Mouse (Mus musculus) neural tube, embryonic 12.5 days (tissue): Measurements from ENCODE around the gene Cfap299. TPM values are rescaled to one million over a fixed set of nuclear protein-coding genes. Genes with fewer than 3 reads are reported as not detected.

Experiments
- ATAC-seq: fragments of 200-750 bp; cut with Nextera tagmentation; 2 replicates; pipeline ENCODE4 v1.8.0; 2017; ENCODE audit warnings: low read depth, mild to moderate bottlenecking, moderate TSS enrichment, moderate library complexity; ENCODE audit not compliant: low FRiP score
- H3K27ac ChIP-seq: fragments of 300-500 bp; sonication (generic); 2 replicates; pipeline ENCODE4 v1.5.1; 2016
- H3K27me3 ChIP-seq: fragments of 300-500 bp; sonication (generic); replicated peaks from 2 replicates; pipeline ENCODE4 v1.6.1; 2016; ENCODE audit warnings: mild to moderate bottlenecking
- H3K36me3 ChIP-seq: fragments of 300-500 bp; sonication (generic); 2 replicates; pipeline ENCODE4 v1.6.1; 2016; ENCODE audit warnings: mild to moderate bottlenecking
- H3K4me1 ChIP-seq: fragments of 300-500 bp; sonication (generic); 2 replicates; pipeline ENCODE4 v1.6.1; 2016
- H3K4me2 ChIP-seq: fragments of 300-500 bp; sonication (generic); replicated peaks from 2 replicates; pipeline ENCODE4 v1.6.1; 2016; ENCODE audit warnings: mild to moderate bottlenecking
- H3K4me3 ChIP-seq: fragments of 300-500 bp; sonication (generic); 2 replicates; pipeline ENCODE4 v1.5.1; 2016
- H3K9ac ChIP-seq: fragments of 300-500 bp; sonication (generic); 2 replicates; pipeline ENCODE4 v1.6.1; 2016; ENCODE audit warnings: mild to moderate bottlenecking
- H3K9me3 ChIP-seq: fragments of 300-500 bp; sonication (generic); 2 replicates; pipeline ENCODE4 v1.6.1; 2016; ENCODE audit warnings: mild to moderate bottlenecking
- WGBS: fragments of 180-500 bp; shearing (Covaris S2); methylation state at CpG from one replicate; pipeline ENCODE4 v1.1.7; 2016; 5-methylcytosine and 5-hydroxymethylcytosine counted together
- microRNA counts: library from miRNA; unstranded; fragments of <30 nt; microRNA quantifications from one replicate; lab custom pipeline; 2017
- microRNA-seq: library from miRNA; unstranded; fragments of <30 nt; microRNA quantifications from one replicate; pipeline ENCODE4, GENCODE M21; 2017
- polyA plus RNA-seq: library from polyadenylated mRNA; unstranded; fragments of >200 nt; fragmentation: Nextera tagmentation; extraction: Ambion mirVana; gene quantifications from 2 replicates; pipeline ENCODE4 v1.2.1, GENCODE M21; 2016

The Cfap299 gene
- polyA plus RNA-seq, 1 experiment from 2014 or later, result 0.53 TPM

DNA sequence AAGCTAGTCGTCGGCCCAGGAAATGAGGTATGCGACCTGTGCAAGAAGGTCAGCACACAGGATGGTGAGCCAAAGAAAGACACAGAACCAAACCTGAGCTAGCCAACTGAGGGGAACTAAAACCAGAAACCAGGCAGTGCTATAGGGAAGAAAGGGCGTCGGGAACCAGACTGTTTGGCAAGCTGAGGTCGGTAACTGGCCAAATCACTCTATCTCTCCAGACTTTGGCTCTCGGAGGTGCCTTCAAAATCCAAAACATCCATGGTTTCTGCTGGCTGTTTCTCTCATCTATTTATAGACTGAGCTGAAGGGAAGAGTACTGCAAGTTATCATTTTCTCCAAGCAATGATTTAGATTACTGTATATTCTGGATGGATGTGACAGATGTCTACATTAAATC, 477.9 kb downstream of the Cfap299 start:
- Histone ChIP-seq H3K4me3 (no peak overlapping the region), H3K4me2 (no peak overlapping the region), H3K4me1 (no peaks in the 10 kb centered on the region), H3K36me3 (no peaks in the 10 kb centered on the region), H3K27ac (no peak overlapping the region), H3K27me3 (no peaks in the 10 kb centered on the region), H3K9ac (no peak overlapping the region), H3K9me3 (no peaks in the 10 kb centered on the region)
- WGBS, result 86% methylated on average over 7 of the region's 7 CpGs
- ATAC-seq, result no peak

GRCm38 (mm10) chr5:98807953-98808352, 478.8 kb downstream of the Cfap299 start:
- no peak for ATAC-seq
- Histone ChIP-seq H3K9ac (no peak overlapping the region), H3K4me2 (no peak overlapping the region), H3K9me3 (no peaks in the 10 kb centered on the region), H3K4me3 (no peak overlapping the region), H3K4me1 (no peaks in the 10 kb centered on the region), H3K27me3 (no peaks in the 10 kb centered on the region), H3K36me3 (no peaks in the 10 kb centered on the region), H3K27ac (no peak overlapping the region)
- 30% methylated on average over 9 of the region's 9 CpGs for WGBS

DNA sequence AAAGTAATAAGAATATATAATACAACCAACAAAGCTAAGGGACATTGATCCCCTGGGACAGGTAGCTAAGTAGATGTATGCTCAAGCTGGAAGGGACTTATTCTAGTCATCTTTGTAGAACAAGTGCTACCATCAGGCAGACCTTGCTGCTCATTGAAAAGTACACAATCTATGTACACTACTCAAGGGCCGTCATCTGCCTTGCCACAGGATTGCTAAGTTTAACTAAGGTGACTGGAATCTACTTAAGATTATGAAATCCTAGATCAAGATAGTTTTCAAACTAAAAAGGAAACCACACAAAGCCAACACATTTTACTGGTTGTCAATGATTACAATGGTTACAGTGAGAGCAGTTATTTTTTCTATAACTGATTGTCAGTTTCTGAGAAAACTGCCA, 483.3 kb downstream of the Cfap299 start:
- no peaks in the 10 kb centered on the region for H3K27me3 ChIP-seq
- H3K9ac ChIP-seq, result no peak overlapping the region
- H3K27ac ChIP-seq, result no peak overlapping the region
- no peaks in the 10 kb centered on the region for H3K36me3 ChIP-seq
- H3K4me1 ChIP-seq, result no peaks in the 10 kb centered on the region
- no peak for ATAC-seq
- no peak overlapping the region for H3K4me2 ChIP-seq
- WGBS, result 84% methylated on average over 1 of the region's 1 CpGs
- H3K9me3 ChIP-seq, result no peaks in the 10 kb centered on the region
- no peak overlapping the region for H3K4me3 ChIP-seq

DNA sequence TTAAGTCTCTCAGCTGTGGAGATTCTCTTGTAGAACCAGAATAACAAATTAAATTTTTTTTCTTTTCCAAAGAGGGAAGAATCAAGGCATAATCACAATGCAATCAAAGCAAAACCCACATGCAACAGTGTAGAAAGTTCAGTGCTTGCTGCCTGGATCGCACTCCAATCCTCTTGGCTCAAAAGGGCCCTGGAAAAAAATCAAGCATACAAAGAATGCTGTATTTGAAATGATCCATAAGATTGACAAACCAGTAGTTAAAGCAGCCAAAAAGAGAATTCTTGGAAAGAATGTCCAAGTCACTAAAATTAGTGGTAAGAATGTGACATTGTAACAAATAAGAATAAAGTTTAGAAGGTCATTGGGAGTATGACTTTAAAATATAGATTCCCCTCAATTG, 486.2 kb downstream of the Cfap299 start:
- H3K4me3 ChIP-seq, result no peak overlapping the region
- no peaks in the 10 kb centered on the region for H3K4me1 ChIP-seq
- H3K36me3 ChIP-seq, result no peaks in the 10 kb centered on the region
- H3K9me3 ChIP-seq, result no peaks in the 10 kb centered on the region
- no peak overlapping the region for H3K9ac ChIP-seq
- no peak for ATAC-seq
- no peak overlapping the region for H3K4me2 ChIP-seq
- no peak overlapping the region for H3K27ac ChIP-seq
- H3K27me3 ChIP-seq, result no peaks in the 10 kb centered on the region
- WGBS, result 93% methylated on average over 1 of the region's 1 CpGs

GRCm38 (mm10) chr5:98833760-98834159, 504.7 kb downstream of the Cfap299 start:
- no peak overlapping the region for H3K4me3 ChIP-seq
- no peaks in the 10 kb centered on the region for H3K4me1 ChIP-seq
- no peak overlapping the region for H3K9ac ChIP-seq
- H3K4me2 ChIP-seq, result no peak overlapping the region
- 81% methylated on average over 9 of the region's 9 CpGs for WGBS
- H3K36me3 ChIP-seq, result no peaks in the 10 kb centered on the region
- no peak for ATAC-seq
- no peak overlapping the region for H3K27ac ChIP-seq
- no peaks in the 10 kb centered on the region for H3K9me3 ChIP-seq
- H3K27me3 ChIP-seq, result no peaks in the 10 kb centered on the region

GRCm38 (mm10) chr5:98834300-98834699, 505.2 kb downstream of the Cfap299 start:
- no peak overlapping the region for H3K9ac ChIP-seq
- 88% methylated on average over 6 of the region's 6 CpGs for WGBS
- no peak for ATAC-seq
- H3K9me3 ChIP-seq, result no peaks in the 10 kb centered on the region
- no peaks in the 10 kb centered on the region for H3K27me3 ChIP-seq
- H3K4me2 ChIP-seq, result no peak overlapping the region
- no peaks in the 10 kb centered on the region for H3K36me3 ChIP-seq
- H3K27ac ChIP-seq, result no peak overlapping the region
- no peak overlapping the region for H3K4me3 ChIP-seq
- H3K4me1 ChIP-seq, result no peaks in the 10 kb centered on the region

DNA sequence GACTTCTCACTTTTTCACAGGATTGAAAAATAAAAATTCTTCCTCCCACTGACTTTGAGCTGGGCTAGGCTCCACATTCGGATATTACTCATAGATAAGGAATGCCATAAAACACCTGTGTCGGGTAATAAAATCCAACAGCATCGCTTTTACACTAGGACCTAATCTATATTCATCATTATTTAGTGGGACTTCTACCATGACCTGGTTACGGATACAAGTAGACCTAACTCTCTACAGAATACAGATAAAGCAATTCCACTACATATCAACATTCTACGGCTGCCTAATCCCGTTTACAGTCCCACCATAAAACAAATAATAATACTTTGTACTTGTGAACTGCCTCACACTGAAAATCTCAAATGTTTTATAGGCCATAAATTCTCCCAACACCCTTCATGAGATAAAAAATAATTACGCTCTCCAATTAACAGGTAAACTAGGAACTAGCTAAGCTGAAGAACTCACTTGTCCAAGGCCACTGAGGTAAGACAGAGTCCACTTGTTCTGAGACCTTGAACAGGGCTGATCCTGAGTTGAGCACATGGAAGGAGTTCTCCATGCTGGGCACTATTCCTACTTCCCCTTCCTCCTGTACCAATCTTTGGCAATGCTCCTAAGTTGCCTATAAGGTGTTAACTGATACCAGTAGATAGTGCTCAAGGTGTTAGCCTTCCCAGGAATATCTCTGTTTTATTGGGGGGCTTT, 513.7 kb downstream of the Cfap299 start:
- WGBS, result 79% methylated on average over 7 of the region's 7 CpGs
- Histone ChIP-seq H3K4me3 (no peak overlapping the region), H3K9ac (no peak overlapping the region), H3K4me1 (no peaks in the 10 kb centered on the region), H3K27ac (no peak overlapping the region), H3K36me3 (no peaks in the 10 kb centered on the region), H3K9me3 (no peaks in the 10 kb centered on the region), H3K4me2 (no peak overlapping the region), H3K27me3 (no peaks in the 10 kb centered on the region)
- no peak for ATAC-seq

DNA sequence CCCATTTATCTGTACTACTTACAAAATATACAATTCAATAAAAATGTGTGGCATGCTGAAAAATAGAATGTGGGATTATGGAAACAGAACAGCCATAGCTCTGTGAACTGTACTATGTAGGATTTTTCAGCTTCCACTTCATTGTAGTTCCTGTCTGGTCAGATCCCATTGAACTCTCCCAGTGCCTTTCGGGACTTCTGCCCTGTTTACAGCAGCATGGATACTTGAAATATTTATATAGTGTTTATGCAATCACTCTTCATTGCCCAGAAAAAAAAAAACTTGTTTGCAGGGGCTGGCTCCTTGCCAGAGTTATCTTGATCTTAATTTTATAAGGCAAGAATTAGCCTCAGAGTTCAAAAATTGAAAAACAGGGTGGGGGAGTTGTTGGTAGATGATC, 515.6 kb downstream of the Cfap299 start:
- WGBS, result 89% methylated on average over 1 of the region's 1 CpGs
- Histone ChIP-seq H3K27ac (no peak overlapping the region), H3K9ac (no peak overlapping the region), H3K9me3 (no peaks in the 10 kb centered on the region), H3K27me3 (no peaks in the 10 kb centered on the region), H3K36me3 (no peaks in the 10 kb centered on the region), H3K4me3 (no peak overlapping the region), H3K4me2 (no peak overlapping the region), H3K4me1 (no peaks in the 10 kb centered on the region)
- no peak for ATAC-seq

MicroRNAs encoded within 50 kb of the gene (microRNA counts, 519-probe panel; counts per million panel counts)
- 342 counts per million, percentile 67 among the panel's probes with 10 or more counts for microRNA mmu-miR-703 (lab: Ali Mortazavi, UCI)

Small RNA genes lying within 50 kb of the gene (microRNA-seq; reads per million reads assigned to microRNA genes)
- not detected for gene Mir703

Other genes starting within 250 kb of the Cfap299 start
- 5.2 and 6.0 TPM in 2 replicates for gene Prdm8, start 162.1 kb upstream of the Cfap299 start, polyA plus RNA-seq
- 1.5 and 1.7 TPM in 2 replicates for gene Fgf5, start 75.1 kb upstream of the Cfap299 start, polyA plus RNA-seq
- not detected in 2 replicates for gene Gm11111, start 223.4 kb downstream of the Cfap299 start, polyA plus RNA-seq